Mouse (Mus musculus): ENCODE measurements at regions not wholly inside any gene's neighbourhood (a gene's known extent, or its start where the extent isn't known, plus 50 kb on each side); places are given as distances from the start of the nearest gene placed in this dataset.
A peak's percentile ranks its signal among the peaks of the same experiment; 100 is the strongest.

GRCm38 (mm10) chr7:60733331-60733994, 593.4 kb upstream of the Snrpn start:
- peak; percentile 23 for DNase-seq (ENCODE audit: extremely low spot score, low spot score)

GRCm38 (mm10) chr7:60728108-60728721, 588.2 kb upstream of the Snrpn start:
- peak; percentile 30 for DNase-seq (ENCODE audit: extremely low spot score, low spot score)

All from neural tube, embryonic 10.5 days (tissue).